In the genomic region with DNA sequence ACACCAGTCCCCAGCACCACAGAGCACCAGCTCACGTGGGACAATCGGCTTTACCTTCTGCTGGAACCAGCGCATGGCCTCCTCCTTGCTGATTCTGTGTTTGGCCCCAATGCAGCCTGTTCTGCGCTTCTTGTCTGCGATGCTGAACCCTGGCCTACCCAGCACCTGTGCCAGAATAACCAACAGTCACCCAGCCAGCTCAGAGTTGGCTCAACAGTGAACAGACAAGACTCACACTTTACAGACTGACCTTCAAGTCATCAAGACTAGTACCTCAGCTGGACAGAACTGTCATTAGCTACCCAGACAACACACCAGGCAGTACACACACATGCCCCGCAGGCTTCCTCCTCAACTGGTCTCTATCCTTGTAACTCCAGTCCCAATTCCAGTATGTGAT, we compare ENCODE assay signal across 14 mouse cellular contexts. TPM values are rescaled to one million over a fixed set of nuclear protein-coding genes. Genes with fewer than 3 reads are reported as not detected.
A peak's percentile ranks its signal among the peaks of the same experiment; 100 is the strongest.
DNase-seq lines count a peak whose midpoint lies in the region; ATAC-seq and TF ChIP-seq lines count a peak whose summit lies in the region.
"Had no signal": no experiment of that assay in that cellular context is flagged by ENCODE, and none has a peak within 500 bp of the region (broad histone marks: within the 10 kb centered on the region; RNA-seq: fewer than 3 reads in every experiment).

No protein-coding gene starts in this region.

- intact Hi-C loops in heart, postnatal 14 days (cut with DNase I), result loop anchor here (5.0 to 10.0 kb wide), 4 partner anchors 63 to 555 kb away; a partner anchor contains a TSS
- intact Hi-C loops in gastrocnemius, adult 2 months (cut with DNase I), result no loop called here

- 93% methylated on average over 6 of the region's 6 CpGs for WGBS in heart, embryonic 12.5 days
- WGBS in intestine, postnatal 0 days, result 91% methylated on average over 6 of the region's 6 CpGs

- no peaks in the 10 kb centered on the region for H3K9me3 ChIP-seq in heart, embryonic 12.5 days (replicated peaks)
- H3K9me3 ChIP-seq in CH12.LX (replicated peaks; ENCODE audit: low read length) (no peaks in the 10 kb centered on the region), G1E (replicated peaks) (no peaks in the 10 kb centered on the region)
- no peaks in the 10 kb centered on the region for H3K9me3 ChIP-seq in intestine, postnatal 0 days (ENCODE audit: control insufficient read depth)
- H3K9me3 ChIP-seq: kidney, embryonic 15.5 days; neural tube, embryonic 15.5 days had no signal

- H3K4me1 ChIP-seq in heart, embryonic 12.5 days (replicated peaks), result peaks cover 18% of the 10 kb centered on the region
- H3K4me1 ChIP-seq in CH12.LX (ENCODE audit: control insufficient read depth in 1 of 2, insufficient read depth in 2 of 2), result peaks cover 27 to 59% of the 10 kb centered on the region in 2 experiments
- H3K4me1 ChIP-seq in G1E (ENCODE audit: insufficient read depth, low read depth, low read length), result peaks cover 55% of the 10 kb centered on the region
- peaks cover 4% of the 10 kb centered on the region for H3K4me1 ChIP-seq in intestine, postnatal 0 days (replicated peaks; ENCODE audit: control insufficient read depth, insufficient read depth, low read length)

- ATAC-seq in heart, embryonic 12.5 days (ENCODE audit: insufficient number of reproducible peaks, low FRiP score), result no peak
- ATAC-seq in G1E (ENCODE audit: extremely low read depth, insufficient number of reproducible peaks, low FRiP score, poor library complexity, severe bottlenecking), result no peak
- ATAC-seq in intestine, postnatal 0 days, result no peak
- no peak for ATAC-seq in frontal cortex, adult (ENCODE audit: low TSS enrichment)
- ATAC-seq: hindbrain, postnatal 0 days; Patski had no signal

- H3K27ac ChIP-seq in heart, embryonic 12.5 days (ENCODE audit: poor library complexity, severe bottlenecking), result no peak overlapping the region
- H3K27ac ChIP-seq in CH12.LX (ENCODE audit: insufficient read depth, low read depth), result peak overlapping the region; percentile 22; the same call in 1 of the 2 replicates
- no peak overlapping the region for H3K27ac ChIP-seq in intestine, postnatal 0 days (ENCODE audit: low read depth, low read length)
- no peak overlapping the region for H3K27ac ChIP-seq in gastrocnemius, adult 2 months
- H3K27ac ChIP-seq: hindbrain, postnatal 0 days; kidney, embryonic 15.5 days; neural tube, embryonic 15.5 days had no signal

- H3K27me3 ChIP-seq in heart, embryonic 12.5 days (replicated peaks), result no peaks in the 10 kb centered on the region
- no peaks in the 10 kb centered on the region for H3K27me3 ChIP-seq in CH12.LX (replicated peaks)
- peaks cover 5% of the 10 kb centered on the region for H3K27me3 ChIP-seq in G1E (ENCODE audit: insufficient read depth, low read length)
- H3K27me3 ChIP-seq in intestine, postnatal 0 days (replicated peaks; ENCODE audit: control insufficient read depth, insufficient read depth, low read length), result no peaks in the 10 kb centered on the region
- H3K27me3 ChIP-seq: kidney, embryonic 15.5 days; neural tube, embryonic 15.5 days; Patski had no signal

- H3K36me3 ChIP-seq in heart, embryonic 12.5 days, result peaks cover 58% of the 10 kb centered on the region
- H3K36me3 ChIP-seq in CH12.LX (replicated peaks in 1 of 2; ENCODE audit: control insufficient read depth in 1 of 2, insufficient read depth in 1 of 2, low read length in 1 of 2), result peaks cover 41 to 47% of the 10 kb centered on the region in 2 experiments
- H3K36me3 ChIP-seq in G1E (replicated peaks), result peaks cover 74% of the 10 kb centered on the region
- peaks cover 48% of the 10 kb centered on the region for H3K36me3 ChIP-seq in intestine, postnatal 0 days (ENCODE audit: control insufficient read depth, insufficient read depth)

- dilution Hi-C loops in CH12.LX (cut with MboI; ENCODE audit: extremely low pct_ligation_motif_present, extremely low pct_unique_long_range_greater_than_20kb, low sequenced_read_pairs), result no loop called here

- H3K4me3 ChIP-seq in heart, embryonic 12.5 days, result no peak overlapping the region
- H3K4me3 ChIP-seq in CH12.LX (replicated peaks in 1 of 3; ENCODE audit: low read depth in 2 of 3, low read length in 2 of 3, poor library complexity in 1 of 3) (peak overlapping the region in 2 of 3 experiments; percentile 91 to 93), G1E (ENCODE audit: low read depth, low read length) (peak overlapping the region; percentile 99; the same call in 1 of the 2 replicates)
- H3K4me3 ChIP-seq in intestine, postnatal 0 days (ENCODE audit: low read depth, low read length), result no peak overlapping the region
- no peak overlapping the region for H3K4me3 ChIP-seq in gastrocnemius, adult 2 months
- H3K4me3 ChIP-seq: neural tube, embryonic 15.5 days had no signal

- H3K4me2 ChIP-seq in heart, embryonic 12.5 days, result no peak overlapping the region
- peak overlapping the region; percentile 98 for H3K4me2 ChIP-seq in CH12.LX (ENCODE audit: insufficient read depth, low read depth, poor library complexity, severe bottlenecking)
- H3K4me2 ChIP-seq in intestine, postnatal 0 days (replicated peaks; ENCODE audit: low read depth), result no peak overlapping the region
- H3K4me2 ChIP-seq: neural tube, embryonic 15.5 days had no signal

- in situ Hi-C loops in CH12.LX (cut with MboI; ENCODE audit: low pct_ligation_motif_present, low pct_unique_long_range_greater_than_20kb, low sequenced_read_pairs), result loop anchor here (5.0 kb wide), 2 partner anchors 73 to 153 kb away; a partner anchor contains a TSS

- no peak for TF ChIP-seq RAD21 in CH12.LX (IDR thresholded peaks at IDR 0.05; ENCODE audit: low read depth, low read length)

- peak; percentile 36; the same call in 1 of the 2 replicates for TF ChIP-seq POLR2A in CH12.LX (IDR thresholded peaks at IDR 0.05; ENCODE audit: low read depth, low read length)

- TF ChIP-seq CTCF in CH12.LX (conservative IDR thresholded peaks at IDR 0.05 in 1 of 2, IDR thresholded peaks at IDR 0.05 in 1 of 2; ENCODE audit: low read depth in 2 of 2, low read length in 2 of 2), result no peak
- TF ChIP-seq CTCF in G1E (IDR thresholded peaks at IDR 0.05; ENCODE audit: low read depth, low read length), result no peak
- no peak for TF ChIP-seq CTCF in intestine, postnatal 0 days (IDR thresholded peaks at IDR 0.05; ENCODE audit: low read depth)
- no peak for TF ChIP-seq CTCF in gastrocnemius, adult 2 months (IDR thresholded peaks at IDR 0.05)

- DNase-seq in heart, postnatal 14 days, result no peak
- no peak for DNase-seq in CH12.LX (ENCODE audit: extremely low read depth)
- DNase-seq in G1E (ENCODE audit: low spot score), result no peak
- no peak for DNase-seq in gastrocnemius, adult 2 months
- DNase-seq: cerebellum, postnatal 25 days; lung, adult 18-20 months; thymus, adult 2 months had no signal

- no peak for TF ChIP-seq EP300 in CH12.LX (IDR thresholded peaks at IDR 0.05; ENCODE audit: low read length)

- 0 out of 2 replicates have a peak overlapping the region, but pooled peaks have one; percentile 41 for H3K9ac ChIP-seq in heart, embryonic 12.5 days
- H3K9ac ChIP-seq in CH12.LX (ENCODE audit: insufficient read depth, low read depth), result peak overlapping the region; percentile 94; the same call in 1 of the 2 replicates
- H3K9ac ChIP-seq in intestine, postnatal 0 days (ENCODE audit: low read depth, low read length), result peak overlapping the region; percentile 22; the same call in 1 of the 2 replicates
- H3K9ac ChIP-seq: neural tube, embryonic 15.5 days had no signal

- H3K79me2 ChIP-seq in CH12.LX (replicated peaks; ENCODE audit: control insufficient read depth, extremely low read depth, insufficient read depth, poor library complexity, severe bottlenecking), result peaks cover 36% of the 10 kb centered on the region

TF ChIP-seq in CH12.LX, 34 proteins besides CTCF, POLR2A, EP300 and RAD21 (continues in another document):
- TF ChIP-seq BHLHE40 (IDR thresholded peaks at IDR 0.05; ENCODE audit: low read depth, low read length), result no peak
- TF ChIP-seq CHD1 (IDR thresholded peaks at IDR 0.05; ENCODE audit: low read depth, low read length), result no peak
- TF ChIP-seq E2F4 (IDR thresholded peaks at IDR 0.05; ENCODE audit: insufficient replicate concordance, low read depth, low read length), result no peak
- no peak for TF ChIP-seq NRF1 (IDR thresholded peaks at IDR 0.05; ENCODE audit: low read depth, low read length)
- TF ChIP-seq JUN (IDR thresholded peaks at IDR 0.05; ENCODE audit: insufficient read depth, low read depth, low read length), result no peak
- no peak for TF ChIP-seq KAT2A (IDR thresholded peaks at IDR 0.05; ENCODE audit: insufficient replicate concordance, low read length)
- no peak for TF ChIP-seq MXI1 (IDR thresholded peaks at IDR 0.05; ENCODE audit: low read depth, low read length)
- no peak for TF ChIP-seq POLR2AphosphoS2 (IDR thresholded peaks at IDR 0.05; ENCODE audit: low read depth, low read length)
- no peak for TF ChIP-seq SIN3A (IDR thresholded peaks at IDR 0.05; ENCODE audit: low read length)
- TF ChIP-seq MEF2A (IDR thresholded peaks at IDR 0.05; ENCODE audit: borderline replicate concordance, low read depth, low read length), result no peak
- no peak for TF ChIP-seq RCOR1 (conservative IDR thresholded peaks at IDR 0.05; ENCODE audit: low read depth, low read length)
- TF ChIP-seq SMC3 (IDR thresholded peaks at IDR 0.05; ENCODE audit: low read depth, low read length), result no peak
- no peak for TF ChIP-seq USF2 (conservative IDR thresholded peaks at IDR 0.05; ENCODE audit: low read depth, low read length)
- no peak for TF ChIP-seq MYC (IDR thresholded peaks at IDR 0.05; ENCODE audit: low read depth, low read length)

RNA-seq across cellular contexts. Expression of a gene that starts 3.0 kb away (rescaled TPM):
- polyA plus RNA-seq in heart, embryonic 12.5 days (2016; fragmentation: Nextera tagmentation; extraction: Ambion mirVana), result 257 and 262 TPM in 2 replicates
- total RNA-seq in heart, postnatal 14 days (2021), result 100 to 1,000 TPM; 257 to 279 TPM
- total RNA-seq in CH12.LX (2012; rRNA removed) (2,513 and 2,636 TPM in 2 replicates), CH12.LX (2014; rRNA removed) (1,648 and 1,661 TPM in 2 replicates), G1E (2014; fragmentation: Nextera tagmentation) (1,598 and 1,903 TPM in 2 replicates), G1E (2017) (563 and 967 TPM in 2 replicates)
- polyA plus RNA-seq in CH12.LX (2012; ENCODE audit: insufficient read length, low read depth) (1,170 and 1,488 TPM in 2 replicates), G1E (2012) (1,685 and 1,796 TPM in 2 replicates)
- 268 and 276 TPM in 2 replicates for polyA plus RNA-seq in intestine, postnatal 0 days (2015; fragmentation: Nextera tagmentation; extraction: Ambion mirVana)
- total RNA-seq in gastrocnemius, adult 2 months (2021), result 100 to 1,000 TPM; 215 to 256 TPM

RNA-seq across cellular contexts. Expression of a gene that starts 28.7 kb away (rescaled TPM):
- polyA plus RNA-seq in heart, embryonic 12.5 days (2016; fragmentation: Nextera tagmentation; extraction: Ambion mirVana), result 35.3 and 36.8 TPM in 2 replicates
- total RNA-seq in heart, postnatal 14 days (2021), result 10 to 100 TPM; 29.9 to 31.2 TPM
- total RNA-seq in CH12.LX (2012; rRNA removed) (45.8 and 52.2 TPM in 2 replicates), CH12.LX (2014; rRNA removed) (64.9 and 66.0 TPM in 2 replicates), G1E (2014; fragmentation: Nextera tagmentation) (108 and 113 TPM in 2 replicates), G1E (2017) (51.6 and 56.0 TPM in 2 replicates)
- polyA plus RNA-seq in CH12.LX (2012; ENCODE audit: insufficient read length, low read depth) (61.6 and 66.2 TPM in 2 replicates), G1E (2012) (9.7 and 12.9 TPM in 2 replicates)
- 17.1 and 18.3 TPM in 2 replicates for polyA plus RNA-seq in intestine, postnatal 0 days (2015; fragmentation: Nextera tagmentation; extraction: Ambion mirVana)
- total RNA-seq in gastrocnemius, adult 2 months (2021), result 10 to 100 TPM; 58.9 to 63.4 TPM

Comparison
In these comparisons a context has a peak if more than half of its experiments do, and no peak if none do; other contexts are left out.
1. H3K4me3 ChIP-seq: peak in CH12.LX (2 of 3) and G1E (single experiment); none in heart, embryonic 12.5 days (single experiment), intestine, postnatal 0 days (single experiment) and gastrocnemius, adult 2 months (single experiment).
2. H3K9ac ChIP-seq: peak in every context shown above with its lines; median percentile 94 in CH12.LX; 41 in heart, embryonic 12.5 days; 22 in intestine, postnatal 0 days.